Mouse (Mus musculus) embryonic facial prominence, embryonic 12.5 days (tissue): ENCODE results near the gene Rab26. TPM values are rescaled to one million over a fixed set of nuclear protein-coding genes. Genes with fewer than 3 reads are reported as not detected.

Experiments
- ATAC-seq: fragments of 200-750 bp; cut with Nextera tagmentation; 2 replicates; pipeline ENCODE4 v1.8.0; 2017; ENCODE audit not compliant: insufficient number of reproducible peaks, insufficient read depth, low FRiP score, low TSS enrichment
- H3K27ac ChIP-seq: fragments of 300-500 bp; sonication (generic); 2 replicates; pipeline ENCODE4 v1.5.1; 2016; ENCODE audit warnings: mild to moderate bottlenecking
- H3K27me3 ChIP-seq: fragments of 300-500 bp; sonication (generic); 2 replicates; pipeline ENCODE4 v1.6.1; 2016; ENCODE audit warnings: mild to moderate bottlenecking, moderate library complexity
- H3K36me3 ChIP-seq: fragments of 300-500 bp; sonication (generic); 2 replicates; pipeline ENCODE4 v1.6.1; 2016; ENCODE audit warnings: mild to moderate bottlenecking
- H3K4me1 ChIP-seq: fragments of 300-500 bp; sonication (generic); 2 replicates; pipeline ENCODE4 v1.6.1; 2016
- H3K4me2 ChIP-seq: fragments of 300-500 bp; sonication (generic); replicated peaks from 2 replicates; pipeline ENCODE4 v1.6.1; 2016; ENCODE audit warnings: mild to moderate bottlenecking, moderate library complexity
- H3K4me3 ChIP-seq: fragments of 300-500 bp; sonication (generic); 2 replicates; pipeline ENCODE4 v1.5.1; 2016; ENCODE audit warnings: mild to moderate bottlenecking
- H3K9ac ChIP-seq: fragments of 300-500 bp; sonication (generic); 2 replicates; pipeline ENCODE4 v1.6.1; 2016; ENCODE audit warnings: mild to moderate bottlenecking, moderate library complexity
- H3K9me3 ChIP-seq: fragments of 300-500 bp; sonication (generic); 2 replicates; pipeline ENCODE4 v1.6.1; 2016; ENCODE audit warnings: mild to moderate bottlenecking, moderate library complexity
- WGBS: fragments of 180-500 bp; shearing (Covaris S2); methylation state at CpG from one replicate; pipeline ENCODE4 v1.1.7; 2016; 5-methylcytosine and 5-hydroxymethylcytosine counted together
- polyA plus RNA-seq: library from polyadenylated mRNA; unstranded; fragments of >200 nt; fragmentation: Nextera tagmentation; extraction: Ambion mirVana; gene quantifications from 2 replicates; pipeline ENCODE4 v1.2.1, GENCODE M21; 2016

The Rab26 gene
- polyA plus RNA-seq, 1 experiment from 2014 or later, result 3.6 TPM

- peak overlapping the region; percentile 63 for H3K4me3 ChIP-seq
- H3K27me3 ChIP-seq, result no peaks in the 10 kb centered on the region
- WGBS, result 0% methylated on average over 8 of the region's 8 CpGs
- H3K36me3 ChIP-seq, result peaks cover 18% of the 10 kb centered on the region; the same call in 1 of the 2 replicates
- peaks cover 49% of the 10 kb centered on the region for H3K4me1 ChIP-seq
- peak overlapping the region; percentile 87 for H3K27ac ChIP-seq
- no peak for ATAC-seq
- H3K4me2 ChIP-seq, result peak overlapping the region; percentile 80
- H3K9ac ChIP-seq, result peak overlapping the region; percentile 76
- no peaks in the 10 kb centered on the region for H3K9me3 ChIP-seq
Measured at GRCm38 (mm10) chr17:24528560-24528918, 5.5 kb downstream of the Rab26 start.

DNA sequence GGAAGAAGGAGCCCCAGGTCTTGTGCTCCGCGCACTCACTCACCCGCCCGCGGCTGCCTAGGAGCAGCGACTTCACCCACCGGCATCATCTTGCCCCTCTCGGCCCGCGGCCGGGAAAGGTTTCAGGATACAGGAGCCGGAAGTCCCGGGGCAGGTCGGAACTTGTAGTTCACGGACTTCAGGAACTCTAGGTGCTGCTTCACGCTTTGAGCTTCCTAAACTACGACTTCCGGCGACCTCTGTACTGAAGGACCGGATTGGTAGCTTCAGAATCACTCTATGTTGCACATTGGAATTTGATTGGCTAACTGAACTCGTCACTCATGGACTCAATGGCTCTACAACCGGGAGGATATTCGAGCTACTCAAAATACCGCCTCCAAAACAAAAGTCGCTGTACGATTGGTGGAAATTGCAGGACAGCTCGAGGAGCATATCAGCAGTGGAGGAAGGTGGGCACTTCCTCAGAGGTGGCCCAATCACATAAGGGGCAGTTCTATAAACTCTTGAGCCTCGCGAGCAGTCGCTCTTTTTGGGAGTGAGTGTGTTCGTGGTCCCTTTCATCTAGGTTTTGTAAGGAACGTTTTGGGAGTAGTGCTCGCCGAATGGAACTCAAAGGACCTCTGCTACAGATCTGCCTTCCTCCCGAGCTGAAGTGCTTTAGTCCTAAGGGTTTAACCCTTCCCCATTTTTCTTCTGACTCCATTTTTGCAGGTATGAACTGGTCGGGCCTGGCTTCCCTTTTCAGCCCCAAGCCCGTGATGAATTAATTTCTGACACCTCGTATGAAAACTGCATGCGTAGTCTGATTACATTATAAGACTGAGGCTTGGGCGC lies 6.1 kb downstream of the Rab26 start, which contains the start of gene Traf7:
Gene Traf7 (minus strand): TSS at position 216 of the 837 bp plus-strand sequence.
- under 1% methylated on average over 40 of the region's 40 CpGs for WGBS
- Histone ChIP-seq H3K27ac (peak within 1 kb of the TSS; percentile 87), H3K9me3 (no peaks in the 10 kb centered on the region), H3K36me3 (peaks cover 18% of the 10 kb centered on the region; the same call in 1 of the 2 replicates), H3K4me2 (peak within 1 kb of the TSS; percentile 80), H3K4me3 (peak within 1 kb of the TSS; percentile 79), H3K9ac (peak within 1 kb of the TSS; percentile 86), H3K27me3 (no peaks in the 10 kb centered on the region), H3K4me1 (peaks cover 43% of the 10 kb centered on the region)
- peak; percentile 97 for ATAC-seq

DNA sequence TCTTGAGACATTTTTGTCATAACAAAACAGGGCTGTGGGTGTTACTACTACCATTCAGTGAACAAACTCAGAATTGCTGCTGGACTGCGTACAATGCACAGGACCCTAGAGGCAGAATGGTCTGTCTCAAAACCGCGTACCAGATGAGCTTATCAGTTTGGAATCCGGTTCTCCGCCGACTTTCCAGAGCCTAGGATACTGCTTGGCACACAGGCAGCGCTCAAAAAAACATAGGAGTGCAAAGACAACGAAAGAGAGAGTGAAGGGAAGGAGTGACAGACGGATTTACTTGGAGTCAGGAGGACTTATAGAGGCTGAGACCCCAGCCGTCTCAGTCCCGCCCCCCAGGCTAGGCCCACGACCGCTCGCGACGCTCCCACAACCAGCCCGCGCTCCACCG lies 6.7 kb downstream of the Rab26 start:
- peaks cover 38% of the 10 kb centered on the region for H3K4me1 ChIP-seq
- under 1% methylated on average over 19 of the region's 19 CpGs for WGBS

DNA sequence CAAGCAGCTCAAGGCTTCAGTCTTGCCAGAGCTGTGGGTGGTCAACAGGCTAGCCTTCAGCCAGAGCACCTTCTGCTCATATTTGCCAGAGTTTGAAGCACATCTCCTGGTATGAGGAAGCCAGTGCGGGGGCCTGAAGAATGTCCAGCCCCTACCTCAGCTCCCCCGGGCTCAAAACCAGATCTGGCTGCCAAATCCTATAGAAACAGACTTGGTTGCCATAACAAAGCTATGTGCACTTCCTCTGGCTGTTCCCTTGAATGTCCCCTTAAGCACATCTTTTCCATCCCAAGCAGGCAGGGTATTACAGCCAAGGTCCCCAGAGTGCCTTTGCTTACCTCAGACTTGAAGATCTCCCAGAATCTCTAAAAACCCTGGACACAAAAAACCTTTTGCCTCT lies 9.3 kb downstream of the Rab26 start:
- Histone ChIP-seq H3K27ac (no peak overlapping the region), H3K27me3 (no peaks in the 10 kb centered on the region), H3K4me1 (peaks cover 20% of the 10 kb centered on the region), H3K4me3 (no peak overlapping the region), H3K4me2 (no peak overlapping the region), H3K9ac (peak overlapping the region; percentile 5; the same call in 1 of the 2 replicates), H3K9me3 (no peaks in the 10 kb centered on the region), H3K36me3 (peaks cover 18% of the 10 kb centered on the region; the same call in 1 of the 2 replicates)
- no peak for ATAC-seq
- 91% methylated on average over 2 of the region's 2 CpGs for WGBS

More for the DNA sequence above, 6.7 kb downstream of the Rab26 start:
- Histone ChIP-seq H3K27me3 (no peaks in the 10 kb centered on the region), H3K9me3 (no peaks in the 10 kb centered on the region), H3K9ac (peak overlapping the region; percentile 86), H3K4me3 (peak overlapping the region; percentile 79), H3K27ac (peak overlapping the region; percentile 83), H3K36me3 (peaks cover 18% of the 10 kb centered on the region; the same call in 1 of the 2 replicates), H3K4me2 (peak overlapping the region; percentile 60)
- ATAC-seq, result no peak

DNA sequence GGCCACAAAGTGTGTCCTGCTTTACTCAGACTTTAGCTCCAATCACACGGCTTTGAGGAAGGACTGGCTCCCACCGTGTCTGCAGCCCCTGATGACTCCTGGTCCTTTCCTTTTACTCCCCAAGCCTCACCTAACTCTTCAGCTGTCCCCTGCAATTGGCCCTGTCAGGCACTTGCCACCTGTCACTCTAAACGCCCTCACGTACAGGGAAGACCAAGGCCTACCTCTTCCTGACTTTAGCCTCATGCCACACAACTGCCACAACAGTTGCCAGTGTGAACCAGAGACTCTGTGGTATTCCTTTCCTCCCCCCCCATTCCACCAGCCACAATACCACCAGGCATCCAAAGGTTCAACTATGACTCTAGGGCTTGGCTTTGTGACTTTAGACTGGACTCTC lies 13.6 kb downstream of the Rab26 start:
- H3K9ac ChIP-seq, result no peak overlapping the region
- ATAC-seq, result no peak
- H3K27ac ChIP-seq, result no peak overlapping the region; the same call in 1 of the 2 replicates
- no peaks in the 10 kb centered on the region for H3K27me3 ChIP-seq
- no peak overlapping the region for H3K4me3 ChIP-seq
- H3K36me3 ChIP-seq, result peaks cover 57% of the 10 kb centered on the region
- WGBS, result 88% methylated on average over 4 of the region's 4 CpGs
- H3K4me1 ChIP-seq, result no peaks in the 10 kb centered on the region
- no peak overlapping the region for H3K4me2 ChIP-seq
- no peaks in the 10 kb centered on the region for H3K9me3 ChIP-seq

GRCm38 (mm10) chr17:24514270-24515257 lies 19.4 kb downstream of the Rab26 start:
- no peak for ATAC-seq
- H3K4me2 ChIP-seq, result no peak overlapping the region
- WGBS, result 86% methylated on average over 24 of the region's 24 CpGs
- H3K4me1 ChIP-seq, result no peaks in the 10 kb centered on the region
- H3K27me3 ChIP-seq, result no peaks in the 10 kb centered on the region
- 0 out of 2 replicates have a peak overlapping the region, but pooled peaks have one; percentile 9 for H3K4me3 ChIP-seq
- no peaks in the 10 kb centered on the region for H3K9me3 ChIP-seq
- 0 out of 2 replicates have a peak overlapping the region, but pooled peaks have one; percentile 19 for H3K27ac ChIP-seq
- peaks cover 96% of the 10 kb centered on the region for H3K36me3 ChIP-seq
- no peak overlapping the region for H3K9ac ChIP-seq

GRCm38 (mm10) chr17:24513609-24514008 lies 20.4 kb downstream of the Rab26 start:
- H3K27ac ChIP-seq, result no peak overlapping the region
- 0 out of 2 replicates have a peak overlapping the region, but pooled peaks have one; percentile 9 for H3K4me3 ChIP-seq
- no peak overlapping the region for H3K4me2 ChIP-seq
- no peaks in the 10 kb centered on the region for H3K4me1 ChIP-seq
- H3K27me3 ChIP-seq, result no peaks in the 10 kb centered on the region
- H3K36me3 ChIP-seq, result peaks cover 96% of the 10 kb centered on the region
- ATAC-seq, result no peak
- no peak overlapping the region for H3K9ac ChIP-seq
- no peaks in the 10 kb centered on the region for H3K9me3 ChIP-seq
- 69% methylated on average over 5 of the region's 5 CpGs for WGBS

GRCm38 (mm10) chr17:24507806-24508460 lies 26.1 kb downstream of the Rab26 start:
- WGBS, result 81% methylated on average over 12 of the region's 12 CpGs
- no peak overlapping the region for H3K9ac ChIP-seq
- H3K4me1 ChIP-seq, result peaks cover 13% of the 10 kb centered on the region
- peaks cover 7% of the 10 kb centered on the region; the same call in 1 of the 2 replicates for H3K27me3 ChIP-seq
- no peak for ATAC-seq
- peaks cover 70% of the 10 kb centered on the region for H3K36me3 ChIP-seq
- no peak overlapping the region for H3K4me2 ChIP-seq
- H3K27ac ChIP-seq, result no peak overlapping the region
- no peak overlapping the region for H3K4me3 ChIP-seq
- no peaks in the 10 kb centered on the region for H3K9me3 ChIP-seq

GRCm38 (mm10) chr17:24507129-24507664 lies 26.8 kb downstream of the Rab26 start:
- Histone ChIP-seq H3K4me3 (0 out of 2 replicates have a peak overlapping the region, but pooled peaks have one; percentile 14), H3K9ac (no peak overlapping the region), H3K9me3 (no peaks in the 10 kb centered on the region), H3K27ac (no peak overlapping the region), H3K36me3 (peaks cover 65% of the 10 kb centered on the region), H3K27me3 (peaks cover 7% of the 10 kb centered on the region; the same call in 1 of the 2 replicates), H3K4me1 (peaks cover 13% of the 10 kb centered on the region), H3K4me2 (peak overlapping the region; percentile 40; the same call in 1 of the 2 replicates)
- WGBS, result 46% methylated on average over 19 of the region's 19 CpGs
- no peak for ATAC-seq

- Histone ChIP-seq H3K27me3 (peaks cover 7% of the 10 kb centered on the region; the same call in 1 of the 2 replicates), H3K27ac (no peak overlapping the region), H3K4me2 (peak overlapping the region; percentile 40), H3K4me1 (peaks cover 13% of the 10 kb centered on the region), H3K36me3 (peaks cover 62% of the 10 kb centered on the region), H3K4me3 (0 out of 2 replicates have a peak overlapping the region, but pooled peaks have one; percentile 14), H3K9ac (peak overlapping the region; percentile 33), H3K9me3 (no peaks in the 10 kb centered on the region)
- 24% methylated on average over 36 of the region's 36 CpGs for WGBS
- no peak for ATAC-seq
Measured at GRCm38 (mm10) chr17:24506332-24507070, 27.5 kb downstream of the Rab26 start.
